Mouse (Mus musculus) layer of hippocampus, postnatal 10 days (tissue): ENCODE data around the gene Duxf3. TPM values are rescaled to one million over a fixed set of nuclear protein-coding genes. Genes with fewer than 3 reads are reported as not detected.
"Not testable (repeated sequence)": the region's sequence is repeated elsewhere in the genome, so short reads cannot be mapped to it uniquely, and the experiment has no call there.

Experiments
- DNase-seq, 2 experiments: peaks; one replicate each; pipeline ENCODE4 v3.0.0; 2021; ENCODE audit warnings: low spot score in 2 of 2
- total RNA-seq, 2 experiments: library from RNA; stranded (reverse); gene quantifications; 2 replicates each; pipeline ENCODE4 v1.2.3; 2021

Duxf3 gene
- total RNA-seq, 2 experiments from 2014 or later = not detected

DNA sequence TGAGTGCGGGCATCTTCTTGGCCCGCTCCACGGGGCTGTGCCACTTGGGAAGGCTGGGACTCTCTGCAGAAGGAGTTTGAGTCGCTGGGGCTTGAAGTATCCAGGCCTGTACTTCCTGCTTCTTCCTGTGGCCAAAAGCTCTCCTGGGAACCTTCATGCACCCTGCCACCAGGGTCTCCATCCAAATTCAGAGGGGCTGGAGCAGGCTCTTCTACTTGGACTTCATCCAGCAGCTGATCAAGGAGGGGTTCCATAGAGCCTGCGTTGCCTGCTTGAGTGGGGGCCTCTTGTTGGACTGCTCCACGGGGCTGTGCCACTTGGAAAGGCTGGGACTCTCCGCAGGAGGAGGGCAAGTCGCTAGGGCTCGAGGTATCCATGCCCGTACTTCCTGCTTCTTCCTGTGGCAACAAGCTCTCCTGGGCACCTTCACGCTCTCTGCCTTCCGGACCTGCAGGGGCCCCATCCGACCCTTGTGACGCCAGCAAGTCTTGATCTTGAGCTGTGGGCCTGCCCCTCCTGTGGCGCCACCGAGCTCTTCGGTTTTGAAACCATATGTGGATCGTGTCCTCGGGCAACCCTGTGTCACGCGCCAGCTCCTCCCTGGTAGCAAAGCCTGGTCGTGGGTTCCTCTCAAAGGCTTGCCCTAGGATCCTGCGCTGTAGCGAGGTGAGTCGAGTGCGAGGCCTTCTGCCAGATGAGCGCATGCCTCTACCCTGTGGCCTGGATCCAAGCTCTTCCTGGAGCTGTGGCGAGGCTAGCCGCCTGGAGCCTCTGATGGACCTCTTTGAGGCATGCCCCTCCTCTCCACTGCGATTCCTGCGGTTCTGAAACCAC lies 8.3 kb downstream of the Duxf3 start:
- DNase-seq = peak; percentile 57 to 64

DNA sequence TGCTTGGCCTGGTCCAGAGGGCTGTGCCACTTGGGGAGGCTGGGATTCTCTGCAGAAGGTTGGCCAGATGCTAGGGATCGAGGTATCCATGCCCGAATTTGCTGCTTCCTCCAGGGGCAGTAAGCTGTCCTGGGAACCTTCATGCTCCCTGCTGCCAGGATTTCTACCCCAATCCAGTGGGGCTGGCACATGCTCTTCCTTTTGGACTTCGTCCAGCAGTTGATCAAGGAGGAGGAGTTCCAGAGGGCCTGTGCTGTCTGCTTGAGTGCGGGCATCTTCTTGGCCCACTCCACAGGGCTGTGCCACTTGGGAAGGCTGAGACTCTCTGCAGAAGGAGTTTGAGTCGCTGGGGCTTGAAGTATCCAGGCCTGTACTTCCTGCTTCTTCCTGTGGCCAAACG lies 9.3 kb downstream of the Duxf3 start:
- not testable (repeated sequence) for DNase-seq

DNA sequence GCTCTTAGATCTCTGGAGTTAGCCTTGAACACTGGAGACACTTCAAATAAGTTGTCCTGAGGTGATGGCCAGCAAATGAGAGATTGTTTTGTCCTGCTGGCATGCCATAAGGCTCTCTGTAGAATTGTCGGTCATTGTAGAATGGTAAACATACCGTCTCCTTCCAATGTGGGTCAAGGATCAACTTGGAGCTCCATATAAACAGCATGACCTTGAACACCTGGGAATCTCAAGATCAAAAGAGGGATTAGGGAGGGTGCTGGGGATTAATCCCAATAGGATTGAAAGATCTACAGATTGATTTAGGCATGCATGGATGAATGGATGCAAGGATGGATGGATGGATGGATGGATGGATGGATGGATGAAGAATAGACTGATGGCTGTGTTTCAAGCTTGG lies 10.9 kb downstream of the Duxf3 start:
- peak in 1 of 2 experiments; percentile 30 for DNase-seq

DNA sequence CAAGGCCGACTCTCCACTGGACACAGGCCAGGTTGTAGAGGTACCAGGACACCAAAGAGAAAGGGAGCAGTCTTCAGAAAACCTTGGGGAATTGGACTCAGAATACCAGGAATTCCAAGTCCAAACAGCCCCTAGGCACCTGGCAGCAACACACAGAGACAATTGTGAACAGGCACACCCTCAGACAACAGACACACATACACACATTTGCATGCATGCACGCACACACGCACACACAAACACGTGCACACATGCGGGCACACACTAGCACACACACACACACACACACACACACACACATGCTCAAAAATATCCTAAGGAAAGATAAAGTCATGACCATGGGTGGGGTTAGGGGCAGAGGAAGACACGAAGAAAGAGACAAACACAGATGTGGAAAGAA lies 11.7 kb downstream of the Duxf3 start:
- DNase-seq = no peak

DNA sequence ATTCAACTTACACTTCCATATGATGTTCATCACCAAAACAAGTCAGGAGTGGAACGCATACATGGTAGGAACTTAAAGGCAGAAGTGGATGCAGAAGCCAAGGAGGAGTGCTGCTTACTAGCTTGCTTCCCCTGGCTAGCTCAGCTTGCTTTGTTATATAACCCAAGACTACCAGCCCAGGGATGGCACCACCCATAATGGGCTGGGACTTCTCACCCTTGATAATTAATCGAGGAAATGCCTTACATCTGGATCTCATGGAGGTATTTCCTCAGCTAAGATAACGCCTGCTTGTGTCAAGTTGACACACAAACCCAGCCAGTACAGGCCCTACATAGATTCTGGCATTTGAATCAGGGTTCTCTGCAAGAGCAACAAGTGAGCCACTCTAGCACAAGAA lies 15.1 kb downstream of the Duxf3 start:
- no peak for DNase-seq

GRCm38 (mm10) chr10:58215353-58215752 lies 17.1 kb downstream of the Duxf3 start:
- no peak for DNase-seq

DNA sequence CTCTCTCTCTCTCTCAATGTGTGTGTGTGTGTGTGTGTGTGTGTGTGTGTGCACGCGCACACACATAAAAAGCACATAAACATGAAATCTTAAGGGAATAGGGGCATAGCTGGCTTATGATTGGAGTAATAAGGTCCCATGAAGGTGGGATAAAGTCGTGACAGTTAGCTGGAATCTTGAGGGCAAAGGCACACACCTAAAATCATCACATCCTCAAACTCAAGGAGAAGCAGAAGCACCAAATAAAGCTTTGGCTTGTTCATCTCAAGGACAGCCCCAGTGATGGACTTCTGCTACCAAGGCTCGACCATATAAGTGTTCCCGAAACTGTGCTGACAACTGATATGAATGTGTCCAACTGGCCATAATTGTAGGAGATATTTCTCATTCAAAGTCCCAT lies 17.5 kb downstream of the Duxf3 start:
- DNase-seq = no peak

DNA sequence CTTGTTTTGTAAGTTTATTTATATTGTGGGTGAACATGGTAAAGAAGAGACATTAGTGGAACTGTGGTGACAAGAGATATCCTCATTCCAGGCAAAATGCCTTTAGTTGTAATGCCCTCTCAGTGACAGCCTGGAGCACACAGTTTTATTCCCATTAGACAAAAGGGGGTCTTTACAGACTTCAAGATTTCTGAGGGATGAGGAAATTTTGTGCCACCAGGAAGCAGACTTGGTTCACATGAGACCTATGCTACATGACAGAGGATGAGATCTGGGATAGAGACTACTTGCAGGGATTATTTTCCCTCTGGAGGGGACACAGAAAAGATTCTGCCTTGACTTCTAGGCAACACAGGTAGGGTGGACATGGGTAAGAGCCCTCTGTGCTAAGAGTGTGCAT lies 18.0 kb downstream of the Duxf3 start:
- DNase-seq = no peak

DNA sequence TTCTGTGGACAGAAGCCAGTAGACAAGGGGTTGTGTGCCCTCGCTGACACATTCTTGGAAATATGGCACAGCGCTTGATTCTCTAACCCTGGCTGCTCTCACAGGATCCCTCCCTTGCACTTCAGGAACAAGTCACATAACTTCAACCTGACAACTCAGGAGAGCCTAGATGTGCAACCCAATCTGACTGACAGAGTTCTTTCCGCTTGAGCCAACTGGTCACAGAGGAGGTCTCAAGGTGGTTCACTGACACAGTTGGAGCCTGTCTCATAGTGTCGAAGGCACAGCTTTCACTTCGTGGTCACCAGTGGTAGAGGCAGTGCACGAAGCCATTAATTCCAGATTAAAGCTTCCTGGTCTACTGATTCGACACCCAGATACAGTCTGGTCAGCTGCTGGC lies 20.2 kb downstream of the Duxf3 start:
- no peak for DNase-seq

GRCm38 (mm10) chr10:58211213-58211612 lies 21.3 kb downstream of the Duxf3 start:
- no peak for DNase-seq

DNA sequence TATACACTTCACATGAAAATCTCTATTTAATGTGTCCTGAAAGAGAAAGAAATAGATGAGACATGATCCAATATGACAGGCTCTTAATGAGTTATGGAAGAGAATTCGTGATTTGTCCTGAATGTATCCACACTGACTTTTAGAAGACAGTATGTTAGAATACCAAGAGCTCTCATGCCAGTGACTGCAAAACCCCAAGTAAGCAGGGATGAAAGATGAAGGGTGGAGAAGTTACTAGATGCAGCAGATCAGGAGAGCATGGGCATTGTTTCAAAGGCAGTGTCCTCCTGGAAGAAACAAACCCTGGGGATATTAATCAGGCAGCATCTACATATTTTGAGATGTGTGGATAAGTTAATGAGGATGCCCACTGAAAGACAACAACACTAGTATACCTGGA lies 22.0 kb downstream of the Duxf3 start:
- no peak for DNase-seq

DNA sequence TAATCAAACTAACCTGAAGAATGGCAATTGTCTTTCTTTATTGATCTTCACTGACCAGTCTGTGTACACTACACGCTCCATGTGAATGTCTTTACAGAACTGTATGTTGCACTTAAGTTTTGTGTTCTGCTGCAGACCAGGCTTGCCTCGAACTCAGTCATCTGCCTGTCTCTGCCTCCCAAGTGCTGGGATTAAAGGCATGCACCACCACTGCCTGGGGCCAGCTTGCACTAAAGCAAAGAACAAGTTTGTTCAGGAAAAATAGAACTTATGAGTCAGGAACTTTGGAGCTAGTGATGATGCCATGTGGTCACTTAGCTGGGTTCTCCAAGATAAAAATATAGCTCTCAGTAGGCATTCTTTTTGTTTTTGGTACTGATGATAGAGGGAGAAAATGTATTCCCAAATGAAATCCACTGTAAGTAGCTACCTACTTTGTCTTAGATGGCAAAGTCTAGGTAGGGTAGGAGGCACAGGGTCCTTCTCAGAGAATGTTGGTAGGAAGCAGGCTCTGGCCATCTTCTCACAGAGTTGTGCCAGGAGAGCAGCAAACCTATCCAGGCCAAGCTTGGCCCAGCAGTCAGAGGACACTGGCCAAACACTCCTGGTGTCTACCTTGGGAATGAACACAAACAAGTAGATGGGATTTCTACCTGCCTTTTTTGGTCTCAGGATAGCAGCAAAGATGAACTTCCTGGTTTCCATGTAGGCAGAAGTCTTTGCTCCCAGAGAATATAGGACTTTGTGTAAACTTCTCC lies 22.6 kb downstream of the Duxf3 start:
- no peak for DNase-seq

- DNase-seq = no peak
These were observed 25.7 kb downstream of the Duxf3 start for GRCm38 (mm10) chr10:58206639-58207404.

GRCm38 (mm10) chr10:58205986-58206385 lies 26.5 kb downstream of the Duxf3 start:
- no peak for DNase-seq

Other genes starting within 250 kb of the Duxf3 start
- not detected for gene AW822073, start 7.7 kb downstream of the Duxf3 start, total RNA-seq
- not detected for gene Gm4981, start 4.0 kb upstream of the Duxf3 start, total RNA-seq
- gene Gcc2, start 22.8 kb upstream of the Duxf3 start, total RNA-seq = 10 to 100 TPM; 61.7 to 71.3 TPM
- gene Lims1, start 90.8 kb upstream of the Duxf3 start, total RNA-seq = 10 to 100 TPM; 30.2 to 30.8 TPM
- gene Ranbp2, start 214.2 kb upstream of the Duxf3 start, total RNA-seq = 10 to 100 TPM; 63.9 to 65.9 TPM